Mouse (Mus musculus) layer of hippocampus, adult 11-12 months (tissue): Measurements from ENCODE around the gene Adgrv1.

Source experiments
- DNase-seq: peaks from one replicate; pipeline ENCODE4 v3.0.0; 2022; ENCODE audit warnings: low spot score

Gene Adgrv1

DNA sequence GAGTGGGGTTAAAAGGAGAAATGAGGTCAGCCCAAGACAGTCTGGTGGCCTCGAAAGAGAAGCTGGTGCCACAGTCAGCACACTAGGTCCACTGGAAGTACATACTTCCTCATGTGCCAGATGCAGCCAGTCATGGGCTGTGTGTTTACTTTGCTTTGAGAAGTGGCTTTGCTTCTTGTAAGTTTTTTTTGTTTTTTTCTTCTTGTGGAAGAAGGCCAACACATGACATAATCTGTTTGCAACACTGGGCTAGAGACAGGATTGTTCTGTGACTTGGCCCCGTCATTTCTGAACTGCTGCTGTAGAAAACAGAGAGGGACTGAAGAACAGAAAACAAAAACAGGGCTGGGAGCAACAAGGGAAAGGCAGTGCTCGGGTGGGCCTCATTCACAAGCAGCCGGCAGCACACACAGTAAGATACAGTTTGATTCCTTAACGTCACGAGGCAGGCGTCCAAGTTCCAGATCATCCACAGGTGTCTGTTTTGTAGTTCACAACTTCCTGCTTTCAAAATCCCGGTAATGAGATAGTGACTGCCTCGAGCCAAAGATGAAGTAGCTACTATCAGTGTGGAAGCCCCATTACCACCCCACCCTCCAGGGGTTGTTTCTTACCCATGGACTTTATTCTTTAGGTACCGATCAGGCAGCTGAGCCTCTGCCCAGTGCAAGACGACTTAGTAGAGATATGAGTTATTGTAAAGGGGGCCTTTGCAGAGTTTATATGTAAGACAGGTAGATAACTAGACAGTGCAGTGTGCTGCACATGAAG lies 496.1 kb downstream of the Adgrv1 start:
- DNase-seq = peak; percentile 48

- no peak for DNase-seq
These were observed 497.0 kb downstream of the Adgrv1 start for GRCm38 (mm10) chr13:81135953-81136352.

GRCm38 (mm10) chr13:81134412-81134811 lies 498.5 kb downstream of the Adgrv1 start:
- no peak for DNase-seq

DNA sequence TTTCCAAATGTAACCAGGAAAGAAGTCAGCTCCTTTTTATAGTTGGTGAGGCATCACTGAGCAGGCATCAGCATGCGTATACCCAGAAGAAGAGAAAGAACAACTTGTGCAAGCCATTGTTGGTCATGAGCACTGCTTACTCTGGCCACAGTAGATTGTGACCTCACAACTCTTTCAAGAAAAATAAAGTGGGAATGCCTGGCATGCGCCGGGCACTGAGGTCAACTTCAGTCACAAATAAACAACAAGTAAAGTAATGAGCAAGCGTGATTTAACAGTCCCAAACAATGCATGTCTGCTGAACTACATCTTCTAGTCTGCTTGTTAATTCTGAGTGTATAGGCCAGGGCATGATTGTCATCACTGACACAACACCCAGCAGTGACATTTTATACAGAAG lies 499.6 kb downstream of the Adgrv1 start:
- no peak for DNase-seq

- DNase-seq = no peak
These were observed 500.3 kb downstream of the Adgrv1 start for GRCm38 (mm10) chr13:81132691-81133090.

DNA sequence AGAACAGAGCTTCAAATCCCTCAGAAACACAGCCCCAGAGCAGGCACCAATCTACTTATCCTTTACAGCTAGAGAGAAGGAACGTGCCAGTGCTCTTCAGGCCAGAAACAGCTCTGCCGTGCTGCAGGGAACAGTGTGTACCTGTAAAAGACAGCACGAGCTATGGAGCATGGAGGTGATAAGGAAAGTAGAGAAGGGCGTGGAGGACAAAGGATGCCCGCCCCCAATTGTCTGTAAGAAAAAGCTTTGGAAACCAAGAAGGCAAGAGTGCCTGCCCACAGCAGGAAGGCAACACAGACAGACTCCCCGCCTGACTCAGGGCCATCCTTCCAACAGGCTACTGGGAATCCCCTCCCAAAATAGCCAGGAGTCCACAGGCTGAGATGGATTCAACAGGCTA lies 501.1 kb downstream of the Adgrv1 start:
- no peak for DNase-seq

DNA sequence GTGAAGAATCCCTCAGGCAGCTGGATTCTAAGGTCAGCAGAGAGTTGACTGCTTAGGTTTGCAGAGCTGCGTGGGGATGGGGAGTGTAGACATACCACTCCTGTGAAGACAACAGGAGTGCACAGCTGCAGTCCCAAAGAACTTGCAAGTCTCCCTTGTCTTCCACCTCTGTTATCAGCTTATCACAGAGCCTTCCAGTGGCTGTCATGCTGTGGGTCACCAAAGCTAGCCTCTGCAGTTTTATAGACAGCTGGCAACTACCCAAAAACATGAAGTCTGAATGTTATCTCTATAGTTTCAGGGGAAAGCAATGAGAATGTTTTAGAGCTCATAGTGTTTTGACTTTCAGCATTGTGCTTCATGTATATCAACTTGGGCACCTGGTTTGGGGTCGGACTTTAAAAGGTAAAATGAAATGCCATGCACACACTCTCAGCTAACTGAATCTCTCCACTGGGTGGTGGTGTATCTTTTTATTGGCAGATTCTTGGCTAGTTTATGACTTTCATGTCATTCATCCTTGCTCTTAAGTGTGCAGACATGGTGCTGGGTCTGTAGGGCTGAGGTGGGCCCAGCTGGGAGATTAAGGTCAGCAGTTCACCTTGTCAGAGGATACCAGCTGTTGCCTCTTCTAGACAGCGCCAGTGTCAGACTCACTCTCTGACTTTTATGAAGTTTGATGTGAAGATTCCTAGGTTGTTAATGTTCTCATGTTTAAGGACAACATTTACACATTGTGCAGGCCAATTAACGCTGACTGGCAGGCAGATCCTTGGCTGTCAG lies 502.0 kb downstream of the Adgrv1 start:
- DNase-seq = no peak

GRCm38 (mm10) chr13:81125846-81126245 lies 507.1 kb downstream of the Adgrv1 start:
- DNase-seq = no peak

- no peak for DNase-seq
These were observed 510.7 kb downstream of the Adgrv1 start for GRCm38 (mm10) chr13:81122238-81122637.

DNA sequence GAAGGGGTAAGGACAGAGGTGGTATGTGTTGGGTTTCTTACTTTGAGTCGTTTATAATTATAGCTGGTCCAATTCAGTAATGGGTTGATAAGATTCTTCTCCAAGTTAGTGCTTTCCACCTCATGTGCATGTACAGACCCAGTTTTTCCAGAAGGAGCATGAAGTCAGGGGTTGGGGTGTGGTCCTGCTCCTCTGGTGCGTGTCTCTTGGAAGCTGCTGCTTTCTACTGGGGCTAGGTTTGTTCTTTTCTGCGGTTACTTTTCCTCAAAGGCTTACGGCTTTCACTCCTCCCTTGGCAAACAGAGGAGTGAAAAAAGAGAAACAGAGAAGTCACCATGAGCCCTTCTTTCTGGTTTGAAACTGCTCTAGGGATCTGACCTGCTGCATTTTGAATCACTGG lies 522.5 kb downstream of the Adgrv1 start:
- no peak for DNase-seq

DNA sequence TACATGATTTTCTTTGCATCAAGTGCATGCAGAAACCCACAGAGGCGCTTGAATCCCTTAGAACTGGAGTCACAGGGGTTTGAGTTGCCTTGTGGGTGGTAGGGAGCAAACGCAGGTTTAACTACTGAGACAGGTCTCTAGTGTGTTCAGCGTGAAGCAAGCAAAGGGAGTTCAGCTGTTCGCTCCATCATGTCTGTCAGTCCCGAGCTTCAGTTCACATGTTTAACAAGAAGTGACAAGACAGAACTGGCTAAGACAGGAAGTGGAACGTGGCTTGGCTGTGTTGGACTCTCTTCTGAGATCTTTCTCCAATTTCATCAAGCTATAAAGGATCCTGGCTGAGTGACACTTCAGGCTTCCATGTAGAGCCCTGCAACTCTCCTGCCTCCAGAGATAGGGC lies 523.3 kb downstream of the Adgrv1 start:
- DNase-seq = no peak

DNA sequence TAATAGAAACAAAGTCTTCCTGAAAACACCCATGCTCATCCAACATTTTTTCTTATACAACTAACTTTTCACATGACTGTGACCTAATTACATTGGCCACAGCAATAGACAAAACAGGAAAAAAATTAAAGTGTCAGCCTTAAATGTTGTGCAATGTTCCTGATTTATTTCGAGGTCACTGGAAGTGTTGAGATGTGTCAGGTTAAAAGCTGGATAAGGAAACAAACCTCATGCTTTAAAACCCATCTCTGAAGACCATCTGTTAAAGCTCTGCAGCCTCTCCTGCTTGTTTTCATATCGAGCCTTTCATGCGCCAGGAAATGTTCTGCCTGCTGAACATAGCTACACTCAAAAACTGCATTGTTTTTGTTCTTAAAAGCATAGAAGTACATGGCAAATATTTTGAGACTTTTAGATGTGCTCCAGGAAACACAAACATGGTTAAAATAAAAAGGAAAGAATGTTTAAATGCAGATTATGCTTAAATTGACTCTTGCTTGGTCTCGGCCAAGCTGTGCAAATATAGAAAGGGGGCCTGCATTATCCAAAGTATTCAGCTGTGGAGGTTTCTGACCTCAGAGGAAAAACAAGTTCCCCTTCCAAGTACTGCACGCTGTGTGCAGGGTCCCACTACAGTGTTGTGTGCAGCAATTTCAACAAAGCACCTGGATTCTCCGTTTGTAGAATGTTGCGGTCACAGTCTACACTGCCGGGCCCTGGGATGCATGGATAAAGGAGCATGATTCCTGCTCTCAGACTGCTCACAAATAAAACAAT lies 524.2 kb downstream of the Adgrv1 start:
- peak; percentile 19 for DNase-seq

DNA sequence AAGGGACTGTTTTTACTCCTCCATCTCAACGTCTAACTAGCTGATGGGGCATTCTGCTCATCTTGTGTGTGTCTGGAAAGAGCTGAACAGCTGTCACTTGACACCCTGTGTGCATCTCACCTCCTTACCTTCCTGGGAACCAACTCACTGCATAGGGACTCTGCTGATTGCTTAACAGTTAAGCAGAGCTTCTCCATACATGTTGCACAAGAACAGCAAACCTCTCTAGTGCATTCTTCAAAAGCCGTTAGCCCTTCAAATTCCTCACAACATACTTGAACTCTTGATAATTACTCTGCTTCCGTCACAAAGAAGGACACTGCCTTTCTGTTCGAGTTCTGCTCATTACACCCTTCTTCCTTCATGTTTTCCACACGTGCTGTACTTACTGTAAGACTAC lies 525.5 kb downstream of the Adgrv1 start:
- no peak for DNase-seq

DNA sequence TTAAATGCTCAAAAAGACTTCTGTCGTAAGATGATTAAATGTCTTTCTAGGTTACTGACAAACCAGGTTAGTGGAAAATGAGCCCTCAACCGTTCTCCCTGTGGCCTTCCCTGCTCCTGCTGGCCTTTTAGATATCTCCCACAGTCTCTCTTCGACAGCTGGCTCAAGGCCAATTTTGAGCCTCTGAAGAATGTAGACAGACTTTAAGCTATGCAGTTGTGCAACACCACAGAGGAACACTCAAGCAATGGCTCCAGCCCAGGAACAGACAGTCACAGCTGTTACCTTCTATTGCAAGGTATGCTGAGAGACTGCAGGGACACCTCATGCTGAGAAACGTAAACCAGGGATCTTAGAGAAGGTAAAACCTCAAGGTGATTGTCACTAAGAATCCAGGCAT lies 529.2 kb downstream of the Adgrv1 start:
- no peak for DNase-seq

DNA sequence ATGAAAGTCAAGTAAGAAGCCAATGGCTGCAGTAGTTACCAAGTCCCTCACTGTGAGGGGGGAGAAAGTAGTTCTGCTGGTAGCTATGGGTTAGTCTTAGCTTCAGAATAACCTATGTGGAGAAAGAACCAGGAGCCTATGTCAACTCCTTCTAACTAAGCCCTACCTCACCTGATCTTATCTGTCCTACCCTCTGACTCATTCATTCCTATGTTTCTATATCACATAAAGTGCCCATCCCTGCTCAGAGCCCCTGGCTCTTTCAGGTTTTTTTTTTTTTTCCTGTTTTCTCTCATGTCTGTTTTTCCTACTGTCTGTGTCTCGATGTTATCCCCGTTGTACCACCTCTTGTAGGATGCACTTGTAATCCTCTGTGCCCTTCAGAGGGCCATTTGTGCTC lies 536.5 kb downstream of the Adgrv1 start:
- no peak for DNase-seq

DNA sequence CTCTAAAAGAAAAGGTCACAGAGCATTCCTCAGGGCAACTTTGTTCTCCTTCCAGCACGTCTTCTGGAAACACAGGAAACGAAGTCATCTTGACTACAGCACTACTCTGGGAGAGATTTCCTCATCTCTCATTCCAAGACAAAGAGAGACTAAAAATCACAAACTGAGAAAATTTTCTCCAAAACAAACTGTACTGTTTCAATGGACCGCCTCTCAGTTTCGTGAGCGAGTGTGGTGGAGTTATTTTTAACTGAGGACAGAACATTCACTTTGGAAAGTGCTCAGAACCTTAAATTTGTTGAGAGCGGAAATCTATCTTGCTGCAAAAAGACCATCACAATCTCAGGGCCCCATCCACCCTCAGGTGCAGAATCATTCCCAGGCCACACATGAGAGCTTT lies 538.4 kb downstream of the Adgrv1 start:
- DNase-seq = no peak

GRCm38 (mm10) chr13:81090051-81090836 lies 542.7 kb downstream of the Adgrv1 start:
- no peak for DNase-seq

GRCm38 (mm10) chr13:81086969-81087682 lies 545.8 kb downstream of the Adgrv1 start:
- peak; percentile 63 for DNase-seq

DNA sequence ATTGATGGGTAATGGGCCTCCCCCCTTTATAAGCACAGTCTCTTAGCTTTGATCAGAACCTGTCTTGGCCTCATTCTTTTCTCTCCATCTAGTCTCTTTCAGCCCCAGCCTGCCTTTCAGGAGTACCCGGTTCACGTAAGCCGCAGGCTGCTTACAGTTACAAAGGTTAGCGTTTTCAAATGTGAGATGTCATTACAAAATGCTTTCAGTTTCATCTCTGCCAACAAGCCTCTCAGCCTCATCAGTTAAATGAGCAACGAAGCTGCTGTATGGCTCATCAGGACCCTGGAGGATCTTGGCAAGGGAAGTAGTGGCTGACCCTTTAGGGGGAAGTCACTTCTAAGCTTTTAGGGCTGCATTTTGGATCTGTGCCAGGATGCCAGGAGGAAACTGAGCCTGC lies 560.7 kb downstream of the Adgrv1 start:
- DNase-seq = no peak

DNA sequence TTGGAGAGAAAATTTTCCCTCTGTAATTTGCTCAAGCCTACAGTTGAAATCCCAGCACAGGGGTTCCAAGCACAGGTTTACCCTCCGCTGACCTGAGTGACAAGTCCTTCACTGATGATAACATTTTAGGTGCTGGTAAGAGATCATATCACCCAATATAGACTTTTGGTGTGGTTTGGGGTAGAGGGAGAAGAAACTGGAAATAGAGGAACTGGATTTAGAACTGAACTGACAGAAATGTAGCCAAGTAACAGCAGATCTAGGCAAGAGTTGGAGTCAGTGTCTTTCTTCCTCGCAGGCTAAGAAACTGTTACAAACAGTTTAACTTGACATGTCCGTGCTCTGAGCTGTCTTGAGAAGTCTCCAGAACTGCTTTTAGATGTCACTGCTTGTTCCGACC lies 581.5 kb downstream of the Adgrv1 start:
- DNase-seq = no peak

- DNase-seq = no peak
These were observed 582.0 kb downstream of the Adgrv1 start for GRCm38 (mm10) chr13:81050911-81051310.
